Comparison of ENCODE assay signal across 8 mouse cellular contexts in the genomic region with DNA sequence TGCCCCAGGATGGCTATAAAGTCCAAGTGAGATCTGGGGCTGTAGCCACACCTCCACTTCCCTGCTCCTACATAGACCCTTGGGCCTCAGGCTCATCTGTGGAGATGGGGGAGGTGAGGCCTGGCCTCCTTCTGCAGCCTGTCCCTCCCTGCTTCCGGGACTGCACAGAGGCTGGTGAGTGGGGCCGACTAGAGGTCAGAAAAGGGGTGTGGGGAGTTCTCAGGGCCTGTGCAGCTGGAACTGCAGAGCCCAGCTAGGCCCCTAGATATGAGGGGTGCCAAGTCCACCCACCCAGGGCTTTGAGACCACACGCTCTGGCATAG. TPM values are rescaled to one million over a fixed set of nuclear protein-coding genes. Genes with fewer than 3 reads are reported as not detected.
DNase-seq lines count a peak whose midpoint lies in the region; ATAC-seq lines count a peak whose summit lies in the region.

No protein-coding gene starts in this region.

- peak overlapping the region; percentile 19; the same call in 1 of the 2 replicates for H3K27ac ChIP-seq in midbrain, embryonic 10.5 days (replicated peaks)
- H3K27ac ChIP-seq in midbrain, embryonic 11.5 days (ENCODE audit: low read depth, low read length) = no peak overlapping the region
- H3K27ac ChIP-seq in heart, embryonic 10.5 days = peak overlapping the region; percentile 84
- peak overlapping the region; percentile 83 for H3K27ac ChIP-seq in neural tube, embryonic 11.5 days (ENCODE audit: low read depth, low read length)

- DNase-seq in midbrain, embryonic 10.5 days (ENCODE audit: low spot score) = no peak
- no peak for DNase-seq in midbrain, embryonic 11.5 days (ENCODE audit: low spot score, missing footprints)
- DNase-seq in heart, embryonic 10.5 days (ENCODE audit: low spot score) = no peak
- peak; percentile 56 for DNase-seq in kidney, postnatal 14 days
- peak; percentile 57 for DNase-seq in neural tube, embryonic 11.5 days (ENCODE audit: low spot score)
- no peak for DNase-seq in thymus, postnatal 10 days (ENCODE audit: low spot score in 2 of 2)
- DNase-seq in adrenal gland, adult 2 months = no peak
- no peak for DNase-seq in cerebellum, adult 9-10 months

- H3K36me3 ChIP-seq in midbrain, embryonic 10.5 days = peaks cover 73% of the 10 kb centered on the region
- H3K36me3 ChIP-seq in midbrain, embryonic 11.5 days (ENCODE audit: control insufficient read depth, insufficient read depth, low read length) = no peaks in the 10 kb centered on the region; the same call in 1 of the 2 replicates
- H3K36me3 ChIP-seq in heart, embryonic 10.5 days = peaks cover 46% of the 10 kb centered on the region
- peaks cover 4% of the 10 kb centered on the region for H3K36me3 ChIP-seq in neural tube, embryonic 11.5 days (ENCODE audit: control insufficient read depth, insufficient read depth, low read length)

- WGBS in midbrain, embryonic 10.5 days = 81% methylated on average over 3 of the region's 3 CpGs
- 77% methylated on average over 3 of the region's 3 CpGs for WGBS in midbrain, embryonic 11.5 days
- WGBS in heart, embryonic 10.5 days = 31% methylated on average over 3 of the region's 3 CpGs
- 46% methylated on average over 3 of the region's 3 CpGs for WGBS in neural tube, embryonic 11.5 days

- no peak overlapping the region for H3K4me2 ChIP-seq in midbrain, embryonic 11.5 days
- no peak overlapping the region for H3K4me2 ChIP-seq in neural tube, embryonic 11.5 days (ENCODE audit: low read depth)

- H3K4me1 ChIP-seq in midbrain, embryonic 10.5 days = peaks cover 4% of the 10 kb centered on the region; the same call in 1 of the 2 replicates
- no peaks in the 10 kb centered on the region for H3K4me1 ChIP-seq in midbrain, embryonic 11.5 days (ENCODE audit: control insufficient read depth, insufficient read depth, low read length)
- peaks cover 24% of the 10 kb centered on the region for H3K4me1 ChIP-seq in heart, embryonic 10.5 days
- H3K4me1 ChIP-seq in neural tube, embryonic 11.5 days (ENCODE audit: control insufficient read depth, insufficient read depth, low read length) = peaks cover 9% of the 10 kb centered on the region

- no peak for ATAC-seq in midbrain, embryonic 11.5 days (ENCODE audit: low FRiP score)
- ATAC-seq in neural tube, embryonic 11.5 days (ENCODE audit: insufficient read depth, low FRiP score, low TSS enrichment) = no peak

- no peak overlapping the region for H3K9ac ChIP-seq in midbrain, embryonic 11.5 days (ENCODE audit: low read length)
- 0 out of 2 replicates have a peak overlapping the region, but pooled peaks have one; percentile 6 for H3K9ac ChIP-seq in neural tube, embryonic 11.5 days (ENCODE audit: low read length)

- H3K27me3 ChIP-seq in midbrain, embryonic 10.5 days (ENCODE audit: low read depth, poor library complexity, severe bottlenecking) = no peaks in the 10 kb centered on the region
- no peaks in the 10 kb centered on the region for H3K27me3 ChIP-seq in midbrain, embryonic 11.5 days (ENCODE audit: control insufficient read depth, insufficient read depth, low read length)
- H3K27me3 ChIP-seq in heart, embryonic 10.5 days (ENCODE audit: insufficient read depth, poor library complexity, severe bottlenecking) = no peaks in the 10 kb centered on the region
- no peaks in the 10 kb centered on the region for H3K27me3 ChIP-seq in neural tube, embryonic 11.5 days (ENCODE audit: control insufficient read depth, insufficient read depth, low read length)

- no peak overlapping the region for H3K4me3 ChIP-seq in midbrain, embryonic 10.5 days
- H3K4me3 ChIP-seq in midbrain, embryonic 11.5 days (ENCODE audit: low read depth, low read length) = no peak overlapping the region
- H3K4me3 ChIP-seq in heart, embryonic 10.5 days = no peak overlapping the region
- H3K4me3 ChIP-seq in neural tube, embryonic 11.5 days (ENCODE audit: low read depth, low read length) = no peak overlapping the region

- no peaks in the 10 kb centered on the region for H3K9me3 ChIP-seq in midbrain, embryonic 10.5 days (replicated peaks)
- no peaks in the 10 kb centered on the region for H3K9me3 ChIP-seq in midbrain, embryonic 11.5 days (ENCODE audit: control insufficient read depth, low read length)
- no peaks in the 10 kb centered on the region for H3K9me3 ChIP-seq in heart, embryonic 10.5 days
- H3K9me3 ChIP-seq in neural tube, embryonic 11.5 days (ENCODE audit: control insufficient read depth, low read length) = no peaks in the 10 kb centered on the region

RNA-seq across cellular contexts. Expression of gene Hic1, which starts 21.5 kb away (rescaled TPM):
- 0.32 and 0.57 TPM in 2 replicates for polyA plus RNA-seq in midbrain, embryonic 10.5 days (2016; fragmentation: Nextera tagmentation; extraction: Ambion mirVana)
- polyA plus RNA-seq in midbrain, embryonic 11.5 days (2014; fragmentation: Nextera tagmentation; extraction: Ambion mirVana) = 0.34 and 0.57 TPM in 2 replicates
- polyA plus RNA-seq in heart, embryonic 10.5 days (2016; fragmentation: Nextera tagmentation; extraction: Ambion mirVana) = 1.9 and 2.1 TPM in 2 replicates
- polyA plus RNA-seq in neural tube, embryonic 11.5 days (2014; fragmentation: Nextera tagmentation; extraction: Ambion mirVana) = 4.1 and 4.9 TPM in 2 replicates
- 10 to 100 TPM in 1 of 2 experiments, 1 to 10 TPM in 1; 7.5 to 15.4 TPM for total RNA-seq in adrenal gland, adult 2 months (2021)
- polyA plus RNA-seq in adrenal gland, adult 2 months (2012; rRNA removed) = 25.9 and 26.9 TPM in 2 replicates

RNA-seq across cellular contexts. Expression of gene Ovca2, which starts 30.8 kb away (rescaled TPM):
- 33.5 and 37.6 TPM in 2 replicates for polyA plus RNA-seq in midbrain, embryonic 10.5 days (2016; fragmentation: Nextera tagmentation; extraction: Ambion mirVana)
- 28.5 and 29.8 TPM in 2 replicates for polyA plus RNA-seq in midbrain, embryonic 11.5 days (2014; fragmentation: Nextera tagmentation; extraction: Ambion mirVana)
- polyA plus RNA-seq in heart, embryonic 10.5 days (2016; fragmentation: Nextera tagmentation; extraction: Ambion mirVana) = 24.0 and 29.0 TPM in 2 replicates
- polyA plus RNA-seq in neural tube, embryonic 11.5 days (2014; fragmentation: Nextera tagmentation; extraction: Ambion mirVana) = 32.6 and 37.4 TPM in 2 replicates
- total RNA-seq in adrenal gland, adult 2 months (2021) = 10 to 100 TPM; 20.4 to 26.5 TPM
- 7.0 and 7.4 TPM in 2 replicates for polyA plus RNA-seq in adrenal gland, adult 2 months (2012; rRNA removed)

RNA-seq across cellular contexts. Expression of gene Dph1, which starts 43.2 kb away (rescaled TPM):
- 25.4 and 27.3 TPM in 2 replicates for polyA plus RNA-seq in midbrain, embryonic 10.5 days (2016; fragmentation: Nextera tagmentation; extraction: Ambion mirVana)
- 15.3 and 17.3 TPM in 2 replicates for polyA plus RNA-seq in midbrain, embryonic 11.5 days (2014; fragmentation: Nextera tagmentation; extraction: Ambion mirVana)
- 26.8 and 28.0 TPM in 2 replicates for polyA plus RNA-seq in heart, embryonic 10.5 days (2016; fragmentation: Nextera tagmentation; extraction: Ambion mirVana)
- 19.8 and 21.1 TPM in 2 replicates for polyA plus RNA-seq in neural tube, embryonic 11.5 days (2014; fragmentation: Nextera tagmentation; extraction: Ambion mirVana)
- 10 to 100 TPM; 32.3 to 37.4 TPM for total RNA-seq in adrenal gland, adult 2 months (2021)
- polyA plus RNA-seq in adrenal gland, adult 2 months (2012; rRNA removed) = 72.0 and 87.5 TPM in 2 replicates

RNA-seq across cellular contexts. Expression of gene Rtn4rl1, which starts 45.8 kb away (rescaled TPM):
- 2.3 and 3.0 TPM in 2 replicates for polyA plus RNA-seq in midbrain, embryonic 10.5 days (2016; fragmentation: Nextera tagmentation; extraction: Ambion mirVana)
- polyA plus RNA-seq in midbrain, embryonic 11.5 days (2014; fragmentation: Nextera tagmentation; extraction: Ambion mirVana) = 4.6 TPM in 2 replicates
- polyA plus RNA-seq in heart, embryonic 10.5 days (2016; fragmentation: Nextera tagmentation; extraction: Ambion mirVana) = 9.7 and 16.6 TPM in 2 replicates
- polyA plus RNA-seq in neural tube, embryonic 11.5 days (2014; fragmentation: Nextera tagmentation; extraction: Ambion mirVana) = 4.5 and 6.0 TPM in 2 replicates
- total RNA-seq in adrenal gland, adult 2 months (2021) = 10 to 100 TPM; 29.2 to 58.9 TPM
- polyA plus RNA-seq in adrenal gland, adult 2 months (2012; rRNA removed) = 48.1 and 62.9 TPM in 2 replicates

Comparison
In these comparisons a context has a peak if more than half of its experiments do, and no peak if none do; other contexts are left out.
1. DNase-seq: peak in kidney, postnatal 14 days (single experiment) and neural tube, embryonic 11.5 days (single experiment); none in midbrain, embryonic 10.5 days (single experiment), midbrain, embryonic 11.5 days (single experiment), heart, embryonic 10.5 days (single experiment), thymus, postnatal 10 days (0 of 2), adrenal gland, adult 2 months (single experiment) and cerebellum, adult 9-10 months (single experiment).